Mouse (Mus musculus) liver, adult 2 months (tissue): ENCODE data around the gene Hcn1. TPM values are rescaled to one million over a fixed set of nuclear protein-coding genes. Genes with fewer than 3 reads are reported as not detected.

ENCODE experiments used
- DNase-seq: peaks from one replicate; pipeline ENCODE4 v3.0.0-alpha.2; 2011; ENCODE audit warnings: low read depth, low spot score; ENCODE audit errors: extremely low read depth
- H3K27ac ChIP-seq: fragments of 200-500 bp; replicated peaks from 2 replicates; pipeline ENCODE4 v1.5.1; 2012; ENCODE audit warnings: low read depth, mild to moderate bottlenecking, control low read depth, inconsistent platforms, low read length; ENCODE audit not compliant: insufficient read depth
- H3K27me3 ChIP-seq: fragments of 200-500 bp; 2 replicates; pipeline ENCODE4 v1.6.1; 2012; ENCODE audit warnings: mild to moderate bottlenecking, moderate library complexity, low read length, inconsistent platforms; ENCODE audit not compliant: control insufficient read depth, insufficient read depth
- H3K36me3 ChIP-seq: fragments of 200-500 bp; 2 replicates; pipeline ENCODE4 v1.6.1; 2012; ENCODE audit warnings: low read length, inconsistent platforms; ENCODE audit not compliant: control insufficient read depth, insufficient read depth
- H3K4me1 ChIP-seq: fragments of 200-500 bp; 2 replicates; pipeline ENCODE4 v1.6.1; 2011; ENCODE audit warnings: low read length; ENCODE audit not compliant: control insufficient read depth, insufficient read depth
- H3K4me3 ChIP-seq: fragments of 200-500 bp; 2 replicates; pipeline ENCODE4 v1.5.1; 2011; ENCODE audit warnings: low read depth, mild to moderate bottlenecking, control low read depth, low read length, moderate library complexity; ENCODE audit not compliant: insufficient read depth
- H3K79me2 ChIP-seq: fragments of 200-500 bp; 2 replicates; pipeline ENCODE4 v1.6.1; 2012; ENCODE audit warnings: inconsistent platforms, mild to moderate bottlenecking, low read length, moderate library complexity; ENCODE audit not compliant: control insufficient read depth, insufficient read depth
- H3K9ac ChIP-seq: fragments of 200-500 bp; 2 replicates; pipeline ENCODE4 v1.6.1; 2012; ENCODE audit warnings: low read depth, mild to moderate bottlenecking, control low read depth, inconsistent platforms, low read length
- CTCF ChIP-seq: fragments of 200-500 bp; IDR thresholded peaks from 2 replicates; pipeline ENCODE4 v1.5.1; 2011; ENCODE audit warnings: low read depth, low read length, control low read depth
- POLR2A ChIP-seq: fragments of 200-500 bp; IDR thresholded peaks from 2 replicates; pipeline ENCODE4 v1.6.1; 2011; ENCODE audit warnings: low read length, control low read depth; ENCODE audit not compliant: insufficient read depth; ENCODE audit errors: extremely low read depth
- WGBS: fragments of 180-500 bp; shearing (Covaris S2); methylation state at CpG from one replicate; pipeline ENCODE4 v1.1.7; 2018; 5-methylcytosine and 5-hydroxymethylcytosine counted together
- polyA plus RNA-seq: library from polyadenylated mRNA; depleted of rRNA; stranded (reverse); fragments of >200 nt; gene quantifications from 2 replicates; pipeline ENCODE4 v1.2.3, GENCODE M21; 2012
- total RNA-seq: library from RNA; depleted of rRNA; stranded (reverse); fragments of >200 nt; gene quantifications from 2 replicates; pipeline ENCODE4 v1.2.3, GENCODE M21; 2014

Gene Hcn1
- total and polyA plus RNA-seq, 2 experiments: 0.01 TPM; not detected in 1

- Histone ChIP-seq H3K27me3 (no peaks in the 10 kb centered on the region), H3K79me2 (no peaks in the 10 kb centered on the region), H3K9ac (no peak overlapping the region), H3K4me1 (no peaks in the 10 kb centered on the region), H3K4me3 (no peak overlapping the region), H3K36me3 (no peaks in the 10 kb centered on the region), H3K27ac (no peak overlapping the region)
- DNase-seq: no peak
- WGBS: 67% methylated on average over 3 of the region's 3 CpGs
- no peak for TF ChIP-seq POLR2A
- TF ChIP-seq CTCF: no peak
Measured at GRCm38 (mm10) chr13:117946843-117947242, 344.7 kb downstream of the Hcn1 start.

- H3K36me3 ChIP-seq: no peaks in the 10 kb centered on the region
- no peaks in the 10 kb centered on the region for H3K79me2 ChIP-seq
- 38% methylated on average over 1 of the region's 1 CpGs for WGBS
- H3K4me3 ChIP-seq: no peak overlapping the region
- no peak overlapping the region for H3K9ac ChIP-seq
- no peaks in the 10 kb centered on the region for H3K27me3 ChIP-seq
- TF ChIP-seq CTCF (no peak), POLR2A (no peak)
- no peak overlapping the region for H3K27ac ChIP-seq
- DNase-seq: no peak
- no peaks in the 10 kb centered on the region for H3K4me1 ChIP-seq
Measured at GRCm38 (mm10) chr13:117947704-117948376, 345.7 kb downstream of the Hcn1 start.

- TF ChIP-seq CTCF (no peak), POLR2A (no peak)
- no peak overlapping the region for H3K9ac ChIP-seq
- H3K27me3 ChIP-seq: no peaks in the 10 kb centered on the region
- H3K27ac ChIP-seq: no peak overlapping the region
- H3K79me2 ChIP-seq: no peaks in the 10 kb centered on the region
- DNase-seq: no peak
- no peaks in the 10 kb centered on the region for H3K4me1 ChIP-seq
- H3K4me3 ChIP-seq: no peak overlapping the region
- no peaks in the 10 kb centered on the region for H3K36me3 ChIP-seq
- 7% methylated on average over 18 of the region's 18 CpGs for WGBS
Measured at GRCm38 (mm10) chr13:117958496-117959421, 356.6 kb downstream of the Hcn1 start.

- H3K27ac ChIP-seq: no peak overlapping the region
- H3K36me3 ChIP-seq: no peaks in the 10 kb centered on the region
- no peaks in the 10 kb centered on the region for H3K27me3 ChIP-seq
- H3K9ac ChIP-seq: no peak overlapping the region
- no peaks in the 10 kb centered on the region for H3K4me1 ChIP-seq
- TF ChIP-seq POLR2A (no peak), CTCF (no peak)
- no peaks in the 10 kb centered on the region for H3K79me2 ChIP-seq
- no peak overlapping the region for H3K4me3 ChIP-seq
- no peak for DNase-seq
Measured at GRCm38 (mm10) chr13:117964620-117965019, 362.5 kb downstream of the Hcn1 start.

GRCm38 (mm10) chr13:117975382-117975781, 373.3 kb downstream of the Hcn1 start:
- H3K79me2 ChIP-seq: no peaks in the 10 kb centered on the region
- H3K27ac ChIP-seq: no peak overlapping the region
- peaks cover 4% of the 10 kb centered on the region; the same call in 1 of the 2 replicates for H3K27me3 ChIP-seq
- no peak for DNase-seq
- no peaks in the 10 kb centered on the region for H3K36me3 ChIP-seq
- no peaks in the 10 kb centered on the region for H3K4me1 ChIP-seq
- no peak overlapping the region for H3K9ac ChIP-seq
- 64% methylated on average over 7 of the region's 7 CpGs for WGBS
- no peak overlapping the region for H3K4me3 ChIP-seq
- TF ChIP-seq POLR2A: no peak
